Mouse (Mus musculus) CH12.LX (cell line): Measurements from ENCODE around the gene Nsun7.

Source experiments
- CHD1 ChIP-seq: IDR thresholded peaks from 2 replicates; pipeline ENCODE4 v1.6.1; 2012; ENCODE audit warnings: low read depth, low read length, improper control_type of control experiment, inconsistent platforms
- CTCF ChIP-seq, 2 experiments: IDR thresholded peaks in 1 of 2; conservative IDR thresholded peaks in 1 of 2; 2 replicates each; pipeline ENCODE4 v1.5.1; 2011 to 2012; ENCODE audit warnings: low read depth in 2 of 2, low read length in 2 of 2, improper control_type of control experiment in 1 of 2, inconsistent platforms in 1 of 2, mild to moderate bottlenecking in 1 of 2, moderate library complexity in 1 of 2
- KAT2A ChIP-seq: IDR thresholded peaks from 2 replicates; pipeline ENCODE4 v1.6.1; 2012; ENCODE audit warnings: low read length, improper control_type of control experiment, inconsistent platforms; ENCODE audit not compliant: insufficient replicate concordance
- POLR2A ChIP-seq: IDR thresholded peaks from 2 replicates; pipeline ENCODE4 v1.6.1; 2011; ENCODE audit warnings: low read depth, mild to moderate bottlenecking, improper control_type of control experiment, low read length
- RAD21 ChIP-seq: IDR thresholded peaks from 2 replicates; pipeline ENCODE4 v1.6.1; 2011; ENCODE audit warnings: low read depth, mild to moderate bottlenecking, low read length, improper control_type of control experiment, moderate library complexity
- TCF12 ChIP-seq: IDR thresholded peaks from 2 replicates; pipeline ENCODE4 v1.6.1; 2014; ENCODE audit warnings: low read depth, mild to moderate bottlenecking, inconsistent platforms, low read length, improper control_type of control experiment

- TF ChIP-seq CTCF (conservative IDR thresholded peaks at IDR 0.05 in 1 of 2, IDR thresholded peaks at IDR 0.05 in 1 of 2; ENCODE audit: low read depth in 2 of 2, low read length in 2 of 2) (peak; percentile 54 to 55; a peak in 3 of 4 replicates), RAD21 (peak; percentile 15), KAT2A (no peak), CHD1 (no peak), POLR2A (no peak), TCF12 (no peak)
Measured at GRCm38 (mm10) chr5:66274417-66274816, 14.7 kb downstream of the Nsun7 start.
